Mouse (Mus musculus) erythroblast, embryonic 14.5 days (primary cell): ENCODE measurements around the gene Mrps15.
"Not testable (repeated sequence)": the region's sequence is repeated elsewhere in the genome, so short reads cannot be mapped to it uniquely, and the experiment has no call there.

Experiments used
- GATA1 ChIP-seq: IDR thresholded peaks from 2 replicates; pipeline ENCODE4 v1.6.1; 2012; ENCODE audit warnings: low read length, inconsistent platforms, mixed read lengths
- TAL1 ChIP-seq: IDR thresholded peaks from 3 replicates; pipeline ENCODE4 v1.6.1; 2012; ENCODE audit warnings: low read length, inconsistent platforms, mixed read lengths

DNA sequence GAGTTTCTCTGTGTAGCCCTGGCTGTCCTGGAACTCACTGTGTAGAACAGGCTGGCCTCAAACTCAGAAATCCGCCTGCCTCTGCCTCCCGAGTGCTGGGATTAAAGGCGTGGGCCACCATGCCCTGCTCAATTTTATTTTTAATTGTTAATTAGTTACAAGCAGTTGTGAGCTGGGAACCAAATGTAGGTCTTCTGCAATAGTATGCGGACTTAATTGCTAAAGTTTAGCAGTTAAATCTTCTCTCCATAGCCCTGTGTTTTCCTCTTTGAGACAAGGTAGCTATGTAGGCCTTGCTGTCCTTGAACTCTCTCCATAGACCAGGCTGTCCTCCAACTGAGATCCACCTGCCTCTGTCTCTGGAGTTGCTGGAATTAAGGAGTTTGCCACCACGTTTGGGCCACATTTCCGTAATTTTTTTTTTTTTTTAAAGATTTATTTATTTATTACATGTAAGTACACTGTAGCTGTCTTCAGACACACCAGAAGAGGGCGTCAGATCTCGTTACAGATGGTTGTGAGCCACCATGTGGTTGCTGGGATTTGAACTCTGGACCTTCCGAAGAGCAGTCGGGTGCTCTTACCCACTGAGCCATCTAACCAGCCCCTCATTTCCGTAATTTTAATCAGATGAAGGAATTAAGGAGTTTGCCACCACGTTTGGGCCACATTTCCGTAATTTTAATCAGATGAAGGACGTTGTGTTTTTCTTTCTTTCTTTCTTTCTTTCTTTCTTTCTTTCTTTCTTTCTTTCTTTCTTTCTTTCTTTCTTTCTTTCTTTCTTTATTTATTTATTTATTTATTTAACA, 49.1 kb downstream of the Mrps15 start:
- TF ChIP-seq GATA1, TAL1: not testable (repeated sequence)
